Mouse (Mus musculus): ENCODE data around the gene Mafg. TPM values are rescaled to one million over a fixed set of nuclear protein-coding genes. Genes with fewer than 3 reads are reported as not detected.
A peak's percentile ranks its signal among the peaks of the same experiment; 100 is the strongest.

Gene Mafg
- polyA plus RNA-seq, 2 experiments = 26.1 to 56.9 TPM

DNA sequence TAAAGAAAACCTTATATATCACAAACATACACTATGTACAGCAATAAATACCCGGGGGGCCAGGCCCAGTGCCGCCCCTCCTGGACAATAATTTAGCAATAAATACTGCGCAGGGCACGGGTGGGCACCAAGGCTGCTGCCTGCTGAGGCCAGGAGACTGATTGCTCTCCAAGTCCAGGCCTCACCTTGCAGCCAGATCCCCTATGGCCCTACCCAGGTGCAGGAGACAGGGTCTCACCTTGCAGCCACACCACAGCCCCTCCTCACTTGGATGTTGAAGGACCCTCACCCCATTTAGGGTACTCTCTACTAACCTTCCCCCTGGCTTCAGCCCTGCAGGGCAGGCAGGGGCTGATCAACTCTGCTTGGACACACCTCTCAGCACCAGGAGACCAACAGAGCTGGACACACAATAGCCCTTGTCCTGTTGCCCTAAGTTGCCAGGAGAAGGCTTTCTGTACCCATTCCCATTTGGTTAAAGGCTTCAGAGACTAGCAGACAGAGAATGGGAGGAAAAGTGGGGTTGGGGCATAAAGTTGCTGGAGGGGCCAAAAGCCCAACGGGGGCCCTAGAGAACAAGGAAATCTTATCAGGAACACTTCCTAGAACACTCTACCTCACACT, 8.1 kb downstream of the Mafg start, which contains the start of gene Sirt7:
Sirt7 (minus strand) TSS at position 89 of the 624 bp plus-strand sequence.
- H3K27ac ChIP-seq (replicated peaks; ENCODE audit: low read depth, low read length) = peak within 1 kb of the TSS; percentile 53; the same call in 1 of the 2 replicates
- ATAC-seq (ENCODE audit: low FRiP score, low read depth) = peak; percentile 9; the same call in 1 of the 2 replicates
- H3K9me3 ChIP-seq (ENCODE audit: control insufficient read depth, low read length) = no peaks in the 10 kb centered on the region
- H3K4me3 ChIP-seq (replicated peaks; ENCODE audit: low read length) = peak within 1 kb of the TSS; percentile 94
- no peaks in the 10 kb centered on the region for H3K27me3 ChIP-seq (ENCODE audit: control insufficient read depth, insufficient read depth, low read length)
- H3K4me2 ChIP-seq (replicated peaks; ENCODE audit: low read depth, low read length, severe bottlenecking) = peak within 1 kb of the TSS; percentile 99
- H3K4me1 ChIP-seq (ENCODE audit: control insufficient read depth, insufficient read depth, low read length) = peaks cover 4% of the 10 kb centered on the region; the same call in 1 of the 2 replicates
- TF ChIP-seq POLR2A (IDR thresholded peaks at IDR 0.05; ENCODE audit: borderline replicate concordance, extremely low read depth, insufficient read depth, insufficient read length) = no peak
- WGBS = 20% methylated on average over 5 of the region's 5 CpGs
- peak within 1 kb of the TSS; percentile 66 for H3K9ac ChIP-seq (ENCODE audit: low read depth, low read length, severe bottlenecking)
- H3K36me3 ChIP-seq (ENCODE audit: control insufficient read depth, insufficient read depth, low read length) = peaks cover 51% of the 10 kb centered on the region
- DNase-seq (ENCODE audit: low spot score) = no peak

DNA sequence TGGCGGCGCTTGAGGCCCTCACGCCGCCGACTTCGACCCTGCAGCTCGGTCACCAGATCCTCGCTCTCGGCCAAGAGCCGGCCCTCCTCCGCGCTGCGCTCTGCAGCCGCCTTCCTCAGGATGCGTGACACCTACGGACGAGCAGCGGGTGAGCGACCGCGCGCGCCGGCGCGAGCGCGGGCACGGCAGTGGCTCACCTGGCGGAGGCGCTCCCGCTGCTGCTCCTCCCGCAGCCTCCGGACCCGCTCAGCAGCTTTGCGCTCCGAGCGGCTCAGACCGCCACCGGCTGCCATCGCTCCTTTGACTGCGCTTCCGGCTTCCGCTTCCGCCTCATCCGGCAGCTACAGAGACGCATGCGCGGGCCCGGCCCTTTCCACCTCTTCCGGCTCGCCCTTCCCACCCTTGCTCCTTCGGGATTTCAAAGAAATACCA, 8.7 kb downstream of the Mafg start:
- TF ChIP-seq POLR2A (IDR thresholded peaks at IDR 0.05; ENCODE audit: borderline replicate concordance, extremely low read depth, insufficient read depth, insufficient read length) = no peak
- ATAC-seq (ENCODE audit: low FRiP score, low read depth) = peak; percentile 83
- peak overlapping the region; percentile 99 for H3K4me2 ChIP-seq (replicated peaks; ENCODE audit: low read depth, low read length, severe bottlenecking)
- peak overlapping the region; percentile 53; the same call in 1 of the 2 replicates for H3K27ac ChIP-seq (replicated peaks; ENCODE audit: low read depth, low read length)
- DNase-seq (ENCODE audit: low spot score) = peak; percentile 93
- H3K9ac ChIP-seq (ENCODE audit: low read depth, low read length, severe bottlenecking) = peak overlapping the region; percentile 66
- peaks cover 4% of the 10 kb centered on the region; the same call in 1 of the 2 replicates for H3K4me1 ChIP-seq (ENCODE audit: control insufficient read depth, insufficient read depth, low read length)
- WGBS = under 1% methylated on average over 27 of the region's 53 CpGs
- peaks cover 57% of the 10 kb centered on the region for H3K36me3 ChIP-seq (ENCODE audit: control insufficient read depth, insufficient read depth, low read length)
- no peaks in the 10 kb centered on the region for H3K27me3 ChIP-seq (ENCODE audit: control insufficient read depth, insufficient read depth, low read length)
- no peaks in the 10 kb centered on the region for H3K9me3 ChIP-seq (ENCODE audit: control insufficient read depth, low read length)
- H3K4me3 ChIP-seq (replicated peaks; ENCODE audit: low read length) = peak overlapping the region; percentile 94

DNA sequence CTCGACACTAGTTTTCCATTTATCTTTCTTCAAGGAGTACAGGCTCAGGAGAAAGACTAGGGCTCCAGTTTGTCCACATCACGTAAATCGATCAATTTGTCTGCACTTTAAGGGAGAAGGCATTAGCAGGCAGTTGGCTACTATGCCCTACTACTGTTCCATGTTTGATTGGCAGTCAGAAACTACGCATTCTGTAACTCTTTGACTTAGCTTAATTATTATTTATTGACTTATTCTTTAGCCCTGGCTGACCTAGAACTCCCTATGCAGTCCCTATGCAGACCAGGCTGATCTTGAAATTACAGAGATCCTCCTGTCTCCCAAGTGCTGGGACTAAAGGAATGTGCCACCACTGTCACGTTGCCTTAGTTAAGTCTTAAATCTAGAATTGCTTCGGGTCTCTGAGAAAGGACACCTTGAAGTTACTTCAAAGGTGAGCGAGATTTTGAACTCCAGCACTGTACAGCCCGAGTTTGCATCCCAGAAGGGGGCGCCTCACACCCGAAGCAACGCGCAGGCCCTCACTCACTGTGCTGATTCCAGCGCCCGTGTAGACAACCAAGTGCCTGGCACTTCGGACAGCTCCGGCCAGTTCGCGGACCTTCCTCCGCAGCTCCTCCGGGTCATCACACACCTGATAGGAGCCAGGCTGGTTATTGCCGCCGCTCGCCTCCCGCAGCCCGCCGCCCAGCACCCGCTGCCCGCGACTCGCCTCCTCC, 9.3 kb downstream of the Mafg start:
- Histone ChIP-seq H3K4me1 (ENCODE audit: control insufficient read depth, insufficient read depth, low read length) (peaks cover 4% of the 10 kb centered on the region; the same call in 1 of the 2 replicates), H3K4me3 (replicated peaks; ENCODE audit: low read length) (peak overlapping the region; percentile 94), H3K4me2 (replicated peaks; ENCODE audit: low read depth, low read length, severe bottlenecking) (peak overlapping the region; percentile 99), H3K27ac (replicated peaks; ENCODE audit: low read depth, low read length) (peak overlapping the region; percentile 53; the same call in 1 of the 2 replicates), H3K27me3 (ENCODE audit: control insufficient read depth, insufficient read depth, low read length) (no peaks in the 10 kb centered on the region), H3K9ac (ENCODE audit: low read depth, low read length, severe bottlenecking) (peak overlapping the region; percentile 66), H3K36me3 (ENCODE audit: control insufficient read depth, insufficient read depth, low read length) (peaks cover 54% of the 10 kb centered on the region), H3K9me3 (ENCODE audit: control insufficient read depth, low read length) (no peaks in the 10 kb centered on the region)
- DNase-seq (ENCODE audit: low spot score) (peak; percentile 30), ATAC-seq (ENCODE audit: low FRiP score, low read depth) (peak; percentile 56)
- 13% methylated on average over 29 of the region's 30 CpGs for WGBS
- TF ChIP-seq POLR2A (IDR thresholded peaks at IDR 0.05; ENCODE audit: borderline replicate concordance, extremely low read depth, insufficient read depth, insufficient read length) = no peak

DNA sequence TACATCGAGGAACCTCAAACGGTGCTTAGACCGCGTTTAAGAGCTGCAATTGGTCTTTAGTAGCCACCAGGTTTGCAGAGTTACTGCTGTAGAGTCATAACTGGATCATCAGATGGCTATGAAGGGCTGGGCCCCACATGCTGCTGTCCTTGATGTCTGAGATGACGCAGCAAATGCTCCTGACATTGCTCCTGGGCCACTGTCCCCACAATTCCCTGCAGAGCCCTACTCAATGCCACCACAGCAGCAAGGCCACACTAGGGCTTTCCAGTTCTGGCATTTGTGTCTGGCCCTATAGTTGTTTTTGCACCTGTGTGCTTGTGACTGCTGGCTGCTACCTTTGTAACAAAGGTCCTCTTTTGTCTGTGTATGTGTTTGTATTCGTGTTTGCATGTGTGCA, 10.6 kb downstream of the Mafg start:
- peaks cover 56% of the 10 kb centered on the region for H3K36me3 ChIP-seq (ENCODE audit: control insufficient read depth, insufficient read depth, low read length)
- no peaks in the 10 kb centered on the region for H3K27me3 ChIP-seq (ENCODE audit: control insufficient read depth, insufficient read depth, low read length)
- WGBS = 92% methylated on average over 6 of the region's 6 CpGs
- H3K27ac ChIP-seq (replicated peaks; ENCODE audit: low read depth, low read length) = no peak overlapping the region
- H3K9ac ChIP-seq (ENCODE audit: low read depth, low read length, severe bottlenecking) = no peak overlapping the region
- no peak for TF ChIP-seq POLR2A (IDR thresholded peaks at IDR 0.05; ENCODE audit: borderline replicate concordance, extremely low read depth, insufficient read depth, insufficient read length)
- H3K4me3 ChIP-seq (replicated peaks; ENCODE audit: low read length) = no peak overlapping the region
- ATAC-seq (ENCODE audit: low FRiP score, low read depth) (no peak), DNase-seq (ENCODE audit: low spot score) (no peak)
- H3K4me1 ChIP-seq (ENCODE audit: control insufficient read depth, insufficient read depth, low read length) = peaks cover 4% of the 10 kb centered on the region; the same call in 1 of the 2 replicates
- no peaks in the 10 kb centered on the region for H3K9me3 ChIP-seq (ENCODE audit: control insufficient read depth, low read length)
- H3K4me2 ChIP-seq (replicated peaks; ENCODE audit: low read depth, low read length, severe bottlenecking) = no peak overlapping the region

DNA sequence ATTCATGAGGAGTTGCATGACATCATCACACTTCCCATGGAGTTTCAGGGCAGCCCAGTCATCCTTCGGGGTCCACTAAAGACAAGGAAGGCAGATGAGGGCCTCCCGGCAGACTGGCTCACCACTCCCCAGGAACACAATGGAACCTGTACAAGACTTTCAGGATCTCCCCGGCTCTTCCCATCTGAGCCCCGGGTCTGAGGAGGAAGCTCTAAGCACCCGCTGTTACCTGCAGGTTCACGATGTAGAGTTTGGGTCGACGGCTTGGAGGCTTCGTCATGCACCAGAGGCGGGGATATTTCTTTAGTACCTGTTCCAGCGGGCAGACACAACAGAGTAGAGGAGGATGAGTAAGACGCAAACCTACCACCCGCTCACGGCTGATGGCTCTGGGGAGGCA, 13.2 kb downstream of the Mafg start:
- DNase-seq (ENCODE audit: low spot score) (no peak), ATAC-seq (ENCODE audit: low FRiP score, low read depth) (no peak)
- Histone ChIP-seq H3K4me3 (replicated peaks; ENCODE audit: low read length) (no peak overlapping the region), H3K4me2 (replicated peaks; ENCODE audit: low read depth, low read length, severe bottlenecking) (no peak overlapping the region), H3K9me3 (ENCODE audit: control insufficient read depth, low read length) (no peaks in the 10 kb centered on the region), H3K4me1 (ENCODE audit: control insufficient read depth, insufficient read depth, low read length) (peaks cover 12% of the 10 kb centered on the region), H3K27me3 (ENCODE audit: control insufficient read depth, insufficient read depth, low read length) (no peaks in the 10 kb centered on the region), H3K9ac (ENCODE audit: low read depth, low read length, severe bottlenecking) (no peak overlapping the region), H3K36me3 (ENCODE audit: control insufficient read depth, insufficient read depth, low read length) (peaks cover 52% of the 10 kb centered on the region), H3K27ac (replicated peaks; ENCODE audit: low read depth, low read length) (no peak overlapping the region)
- TF ChIP-seq POLR2A (IDR thresholded peaks at IDR 0.05; ENCODE audit: borderline replicate concordance, extremely low read depth, insufficient read depth, insufficient read length) = no peak
- 91% methylated on average over 13 of the region's 14 CpGs for WGBS
